Mouse (Mus musculus): ENCODE results near the gene Syne4.

- TF ChIP-seq USF1 (IDR thresholded peaks at IDR 0.05; ENCODE audit: low read depth) (no peak), E2F4 (IDR thresholded peaks at IDR 0.05; ENCODE audit: insufficient read depth) (no peak), MAX (IDR thresholded peaks at IDR 0.05; ENCODE audit: low read depth) (no peak), TCF12 (IDR thresholded peaks at IDR 0.05; ENCODE audit: insufficient read depth, poor library complexity, severe bottlenecking) (no peak), SRF (IDR thresholded peaks at IDR 0.05; ENCODE audit: control insufficient read depth, insufficient read length, low read depth) (no peak), MYOG (IDR thresholded peaks at IDR 0.05; ENCODE audit: control insufficient read depth in 1 of 3, insufficient read depth in 1 of 3, insufficient read length in 2 of 3, low read depth in 2 of 3) (no peak)
Measured at GRCm38 (mm10) chr7:30278911-30279310, 35.7 kb upstream of the Syne4 start.
